Mouse (Mus musculus): ENCODE results near the gene Aox2.

GRCm38 (mm10) chr1:58403745-58404144 is 125.6 kb downstream of the Aox2 start:
- TF ChIP-seq POLR2AphosphoS2 (IDR thresholded peaks at IDR 0.05; ENCODE audit: low read length): no peak
- no peak for TF ChIP-seq POLR2A (IDR thresholded peaks at IDR 0.05; ENCODE audit: control insufficient read depth in 1 of 2, insufficient read depth in 1 of 2, low read depth in 1 of 2, low read length in 2 of 2, poor library complexity in 1 of 2)
- no peak for TF ChIP-seq CTCF (IDR thresholded peaks at IDR 0.05 in 2 of 3, conservative IDR thresholded peaks at IDR 0.05 in 1 of 3; ENCODE audit: control insufficient read depth in 1 of 3, insufficient read depth in 1 of 3, low read depth in 2 of 3, low read length in 3 of 3, poor library complexity in 1 of 3, severe bottlenecking in 1 of 3)
- TF ChIP-seq E2F4 (IDR thresholded peaks at IDR 0.05; ENCODE audit: borderline replicate concordance, low read depth, low read length): no peak
- no peak for TF ChIP-seq EP300 (IDR thresholded peaks at IDR 0.05; ENCODE audit: low read depth in 1 of 2, low read length in 2 of 2)
- TF ChIP-seq SIN3A (IDR thresholded peaks at IDR 0.05; ENCODE audit: low read length): no peak
- no peak for TF ChIP-seq ZNF384 (IDR thresholded peaks at IDR 0.05; ENCODE audit: low read depth, low read length)
- no peak for TF ChIP-seq TCF12 (IDR thresholded peaks at IDR 0.05; ENCODE audit: low read depth, low read length)

Measured in MEL (cell line).